Mouse (Mus musculus) G1E-ER4 (cell line): ENCODE results near the gene Pced1b. TPM values are rescaled to one million over a fixed set of nuclear protein-coding genes. Genes with fewer than 3 reads are reported as not detected.

Experiments
- GATA1 ChIP-seq: IDR thresholded peaks from one replicate; pipeline ENCODE4 v1.8.0; 2012; ENCODE audit warnings: low read length, inconsistent platforms
- polyA plus RNA-seq: library from polyadenylated mRNA; stranded (reverse); fragments of >175 nt; gene quantifications from 2 replicates; pipeline ENCODE4 v1.2.3, GENCODE M21; 2012

Gene Pced1b
- polyA plus RNA-seq, 1 experiment: 4.3 TPM

- TF ChIP-seq GATA1: no peak
Measured at GRCm38 (mm10) chr15:97372611-97373131, 125.8 kb downstream of the Pced1b start.

DNA sequence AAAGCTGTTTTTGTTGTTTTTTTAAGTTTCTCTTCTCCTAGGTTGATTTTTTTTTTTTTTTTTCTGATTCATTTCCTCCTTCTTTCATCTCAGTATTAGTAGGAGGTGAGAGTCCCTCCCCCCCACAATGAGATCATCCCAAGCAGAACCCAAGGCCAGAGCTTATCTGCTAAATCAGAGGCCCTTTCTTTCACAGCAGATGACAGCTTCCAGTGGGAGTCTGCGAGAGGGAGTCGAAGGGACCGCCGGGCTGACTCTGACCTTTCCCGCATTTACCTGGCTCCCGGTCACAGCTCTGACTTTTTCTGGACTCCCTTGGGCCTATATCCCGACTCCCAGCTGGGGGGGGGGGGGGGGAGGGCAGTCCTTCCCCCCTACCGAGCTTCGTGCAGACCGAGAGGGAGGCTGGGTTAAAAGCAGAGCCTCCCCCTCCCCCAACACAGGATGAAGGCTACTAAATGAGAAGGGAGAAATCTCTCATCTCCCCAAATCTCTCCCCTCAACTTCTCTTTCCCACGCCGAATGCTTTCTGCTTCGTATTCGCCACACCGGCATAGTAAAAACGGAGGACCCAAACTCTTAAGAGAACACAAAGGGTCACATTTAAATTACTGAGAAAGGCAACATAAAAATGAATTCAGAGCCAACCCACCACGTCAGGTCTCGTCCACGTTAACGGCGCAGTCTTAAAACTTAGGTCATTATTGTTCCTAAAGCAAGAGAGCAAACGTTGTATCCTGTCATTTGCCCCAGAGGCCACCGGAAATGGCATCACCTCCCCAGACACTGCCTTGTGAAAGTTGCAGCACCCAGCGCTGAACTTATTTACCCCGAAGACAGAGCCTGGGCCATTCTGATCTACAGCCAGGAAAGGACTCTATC, 126.5 kb downstream of the Pced1b start:
- TF ChIP-seq GATA1: no peak

DNA sequence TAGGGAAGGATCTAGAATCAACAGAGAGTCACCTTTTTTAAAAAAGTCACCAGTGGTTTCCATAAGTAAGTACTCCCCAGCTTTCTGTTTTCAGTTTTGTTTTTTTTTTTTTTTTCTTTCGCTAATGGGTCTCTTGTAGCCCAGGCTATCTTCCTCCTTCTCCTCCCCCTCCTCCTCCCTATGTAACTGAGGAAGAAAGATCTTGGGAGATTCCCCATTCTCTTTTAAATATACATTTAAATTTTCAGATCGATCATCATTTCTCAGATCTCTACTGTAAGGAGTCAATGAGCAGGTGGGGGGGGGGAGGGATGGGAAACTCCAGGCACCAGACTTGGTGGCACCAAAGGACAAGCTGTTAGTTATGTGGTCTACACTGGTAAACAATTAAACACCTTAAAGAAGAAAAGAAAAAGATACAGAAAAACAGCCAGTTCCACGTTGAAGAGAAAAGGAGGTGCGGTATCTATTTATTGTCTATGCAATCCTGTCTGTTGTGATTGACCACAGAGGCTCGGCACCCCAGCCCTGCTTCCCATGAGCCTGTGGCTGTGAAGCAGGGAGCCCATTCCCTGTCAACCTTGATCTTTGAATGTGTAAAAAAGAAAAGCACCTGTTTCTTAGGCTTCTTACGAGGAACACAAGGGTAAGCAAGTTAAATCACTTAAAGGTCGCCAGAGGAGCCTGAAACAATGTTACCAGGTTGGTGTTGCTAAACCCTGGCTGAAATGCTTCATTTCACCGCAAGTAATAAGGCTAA, 127.4 kb downstream of the Pced1b start:
- no peak for TF ChIP-seq GATA1

GRCm38 (mm10) chr15:97374845-97375720, 128.2 kb downstream of the Pced1b start:
- peak; percentile 37 for TF ChIP-seq GATA1

DNA sequence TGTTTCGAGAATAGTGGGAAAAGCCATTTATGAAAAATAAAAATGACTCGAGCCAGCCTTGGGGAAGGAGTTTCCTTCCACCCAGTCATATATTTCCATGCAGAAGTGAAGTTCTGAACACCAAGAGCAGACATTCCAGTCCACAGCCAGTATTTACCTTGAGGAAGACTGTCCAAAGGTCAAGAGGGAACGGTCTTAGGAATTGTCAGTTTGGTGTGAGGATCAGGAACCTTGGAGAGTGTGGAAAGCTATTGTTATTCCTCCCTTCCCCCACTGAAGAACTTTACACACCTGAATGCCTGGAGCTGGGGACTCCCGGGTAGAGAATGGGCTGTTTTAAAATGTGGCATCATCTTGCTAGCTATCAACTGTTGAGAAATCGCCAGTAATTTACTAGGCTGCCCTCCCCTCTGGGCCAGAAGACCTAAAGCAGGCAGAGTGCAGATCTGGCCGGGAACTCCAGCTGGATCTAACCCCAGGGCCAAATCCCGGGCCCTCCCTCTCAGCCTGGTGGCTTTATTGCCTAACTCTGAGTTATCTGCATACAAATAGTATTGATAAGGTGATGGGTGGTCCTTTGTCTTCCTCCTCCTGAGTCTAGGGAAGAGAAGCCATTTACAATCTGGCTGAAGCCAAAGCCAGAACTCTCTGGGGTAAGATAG, 129.3 kb downstream of the Pced1b start:
- TF ChIP-seq GATA1: no peak

DNA sequence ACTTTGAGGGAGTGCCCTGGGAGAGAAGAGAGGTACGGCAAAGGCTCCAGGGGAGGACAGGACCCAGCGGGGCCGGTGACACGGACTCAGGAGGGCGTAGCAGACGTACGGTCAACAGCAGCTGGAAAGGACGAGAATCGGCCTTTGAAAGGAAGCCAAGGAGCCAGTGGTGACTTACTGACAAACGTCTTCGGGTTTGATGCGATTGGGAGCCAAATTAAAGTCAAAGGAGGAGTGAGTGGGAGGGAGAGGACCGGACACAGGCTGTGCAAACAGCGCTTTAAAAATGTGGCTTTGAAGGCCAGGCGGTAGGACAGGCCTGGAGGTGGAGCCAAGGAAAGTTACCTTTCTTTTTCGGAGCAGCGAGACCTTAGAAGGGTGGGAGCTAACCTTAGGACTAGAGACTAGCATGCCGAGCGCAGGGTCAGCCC, 129.9 kb downstream of the Pced1b start:
- TF ChIP-seq GATA1: no peak

- no peak for TF ChIP-seq GATA1
Measured at GRCm38 (mm10) chr15:97378061-97378460, 131.2 kb downstream of the Pced1b start.

DNA sequence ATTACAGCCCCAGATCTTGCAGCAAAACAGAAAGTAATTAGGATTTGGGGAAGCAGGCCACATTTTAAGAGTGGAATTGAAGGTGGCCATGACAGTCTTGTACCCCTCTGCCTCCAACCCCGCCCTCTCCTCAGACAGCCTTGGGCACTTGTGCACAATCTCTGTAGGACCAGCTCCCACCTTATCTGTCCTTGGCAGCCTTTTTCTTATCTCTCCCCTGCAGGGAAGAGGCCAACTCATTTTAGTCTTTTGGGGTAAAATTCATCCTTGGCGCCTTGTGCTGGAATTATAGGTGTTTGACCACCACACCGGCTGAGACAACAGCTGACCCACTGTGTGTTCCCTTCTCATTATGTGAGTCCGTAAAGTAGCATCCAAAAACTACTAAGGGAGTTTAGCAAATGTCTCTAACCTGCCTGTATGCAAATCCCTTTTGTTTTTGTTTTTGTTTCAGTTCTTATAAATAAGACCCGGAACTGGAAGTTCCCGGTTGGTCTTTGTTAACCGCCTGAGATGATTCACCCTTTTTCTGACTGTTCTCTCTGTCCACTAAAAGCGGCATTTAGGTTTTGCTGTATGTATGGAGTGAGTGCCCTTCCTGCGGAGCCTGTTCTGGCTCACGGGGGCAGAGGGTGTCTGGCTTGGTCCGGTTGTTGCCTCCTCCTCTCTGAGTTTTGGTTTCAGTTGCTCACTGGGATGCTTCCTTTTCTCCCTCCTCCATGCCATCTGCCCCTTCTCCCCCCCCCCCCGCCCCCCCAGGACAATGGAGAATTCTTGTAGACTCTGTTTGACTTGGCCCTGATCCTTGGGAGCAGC, 132.8 kb downstream of the Pced1b start:
- peak; percentile 87 for TF ChIP-seq GATA1

DNA sequence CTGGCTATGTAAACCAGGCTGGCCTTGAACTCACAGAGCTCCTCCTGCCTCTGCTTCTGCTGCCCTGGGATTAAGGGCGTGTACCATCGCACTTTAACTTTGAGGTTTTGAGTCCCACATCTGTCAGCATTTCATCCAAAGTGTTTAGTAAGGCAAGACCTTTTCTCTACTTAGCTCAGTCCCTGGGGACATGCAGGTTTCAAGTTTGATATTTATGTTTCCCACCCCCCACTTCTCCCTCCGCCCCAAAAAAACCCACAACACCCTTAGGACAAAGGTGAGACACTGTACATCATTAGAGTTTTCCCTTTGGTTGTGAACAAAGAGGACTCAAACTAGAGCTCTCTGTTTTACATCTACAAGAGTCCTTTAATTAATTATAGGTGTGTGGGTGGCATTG, 135.7 kb downstream of the Pced1b start:
- no peak for TF ChIP-seq GATA1

- TF ChIP-seq GATA1: no peak
Measured at GRCm38 (mm10) chr15:97383523-97384141, 136.7 kb downstream of the Pced1b start.

GRCm38 (mm10) chr15:97384170-97385018, 137.5 kb downstream of the Pced1b start:
- TF ChIP-seq GATA1: no peak

DNA sequence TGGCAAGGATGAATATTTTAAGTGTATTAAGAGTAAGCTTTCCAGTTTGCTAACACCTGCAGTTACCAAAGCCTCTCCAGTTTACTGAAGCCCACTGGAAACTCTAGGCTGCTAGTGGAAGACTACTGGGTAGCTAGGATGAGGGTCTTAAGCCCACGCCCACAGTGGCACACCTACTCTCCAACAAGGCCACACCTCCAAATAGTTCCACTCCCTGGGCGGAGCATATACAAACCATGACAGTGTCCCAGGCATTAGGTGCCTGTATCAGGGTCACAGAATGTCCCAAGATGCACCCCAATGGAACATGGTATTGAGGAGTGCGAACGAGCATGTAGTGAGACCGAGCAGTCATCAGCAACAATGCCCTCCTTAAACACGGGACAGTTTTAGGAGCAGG, 140.9 kb downstream of the Pced1b start:
- TF ChIP-seq GATA1: no peak

- TF ChIP-seq GATA1: no peak
Measured at GRCm38 (mm10) chr15:97389577-97389976, 142.7 kb downstream of the Pced1b start.
